Mouse (Mus musculus): ENCODE data around the gene Vmn2r25. TPM values are rescaled to one million over a fixed set of nuclear protein-coding genes. Genes with fewer than 3 reads are reported as not detected.
"Not testable (repeated sequence)": the region's sequence is repeated elsewhere in the genome, so short reads cannot be mapped to it uniquely, and the experiment has no call there.

Vmn2r25 gene
- polyA plus RNA-seq (2016; fragmentation: Nextera tagmentation; extraction: Ambion mirVana) = not detected in 2 replicates

- not testable (repeated sequence) for H3K36me3 ChIP-seq (replicated peaks); H3K4me2 ChIP-seq; H3K9ac ChIP-seq; H3K9me3 ChIP-seq; H3K27me3 ChIP-seq; H3K27ac ChIP-seq; H3K4me1 ChIP-seq; ATAC-seq (ENCODE audit: low FRiP score); H3K4me3 ChIP-seq (replicated peaks)
- WGBS = 67% methylated on average over 1 of the region's 2 CpGs
Observed at GRCm38 (mm10) chr6:123853363-123853762, at the start of gene Vmn2r25. TSS of gene Vmn2r25 (minus strand) at chr6:123853463.

- Histone ChIP-seq H3K27ac (no peak overlapping the region), H3K9me3 (peaks cover 6% of the 10 kb centered on the region), H3K4me2 (no peak overlapping the region), H3K4me3 (replicated peaks) (no peak overlapping the region), H3K36me3 (replicated peaks) (no peaks in the 10 kb centered on the region), H3K4me1 (no peaks in the 10 kb centered on the region), H3K9ac (no peak overlapping the region), H3K27me3 (no peaks in the 10 kb centered on the region)
- 85% methylated on average over 8 of the region's 8 CpGs for WGBS
- ATAC-seq (ENCODE audit: low FRiP score) = no peak
Observed at GRCm38 (mm10) chr6:123819951-123820350, 33.3 kb downstream of the Vmn2r25 start.

GRCm38 (mm10) chr6:123810291-123810690 lies 43.0 kb downstream of the Vmn2r25 start:
- not testable (repeated sequence) for H3K9me3 ChIP-seq; H3K4me3 ChIP-seq (replicated peaks); H3K36me3 ChIP-seq (replicated peaks); H3K27ac ChIP-seq; H3K9ac ChIP-seq; H3K4me1 ChIP-seq; ATAC-seq (ENCODE audit: low FRiP score); H3K27me3 ChIP-seq; H3K4me2 ChIP-seq

GRCm38 (mm10) chr6:123793746-123794145 lies 59.5 kb downstream of the Vmn2r25 start:
- WGBS = 30% methylated on average over 9 of the region's 9 CpGs
- Histone ChIP-seq H3K27ac (no peak overlapping the region), H3K9me3 (no peaks in the 10 kb centered on the region), H3K27me3 (no peaks in the 10 kb centered on the region), H3K4me3 (replicated peaks) (no peak overlapping the region), H3K4me2 (no peak overlapping the region), H3K4me1 (no peaks in the 10 kb centered on the region), H3K9ac (no peak overlapping the region), H3K36me3 (replicated peaks) (no peaks in the 10 kb centered on the region)
- no peak for ATAC-seq (ENCODE audit: low FRiP score)

GRCm38 (mm10) chr6:123784857-123785256 lies 68.4 kb downstream of the Vmn2r25 start:
- Histone ChIP-seq H3K4me3 (replicated peaks) (no peak overlapping the region), H3K27ac (no peak overlapping the region), H3K27me3 (no peaks in the 10 kb centered on the region), H3K4me2 (no peak overlapping the region), H3K36me3 (replicated peaks) (no peaks in the 10 kb centered on the region), H3K4me1 (no peaks in the 10 kb centered on the region), H3K9me3 (no peaks in the 10 kb centered on the region), H3K9ac (no peak overlapping the region)
- ATAC-seq (ENCODE audit: low FRiP score) = no peak
- 83% methylated on average over 2 of the region's 2 CpGs for WGBS

- H3K27me3 ChIP-seq = no peaks in the 10 kb centered on the region
- ATAC-seq (ENCODE audit: low FRiP score) = no peak
- WGBS = 85% methylated on average over 1 of the region's 1 CpGs
- H3K27ac ChIP-seq = no peak within 1 kb of the TSS
- no peak within 1 kb of the TSS for H3K4me3 ChIP-seq (replicated peaks)
- no peak within 1 kb of the TSS for H3K9ac ChIP-seq
- H3K36me3 ChIP-seq (replicated peaks) = no peaks in the 10 kb centered on the region
- no peaks in the 10 kb centered on the region for H3K9me3 ChIP-seq
- no peak within 1 kb of the TSS for H3K4me2 ChIP-seq
- no peaks in the 10 kb centered on the region for H3K4me1 ChIP-seq
Observed at GRCm38 (mm10) chr6:123778579-123778978, 74.7 kb downstream of the Vmn2r25 start, which contains the start of gene Vmn2r24. TSS of gene Vmn2r24 (plus strand) at chr6:123778879.

Other genes with a start within 250 kb of the Vmn2r25 start
- not detected in 2 replicates for gene Vmn2r22, start 202.7 kb downstream of the Vmn2r25 start, polyA plus RNA-seq (2016; fragmentation: Nextera tagmentation; extraction: Ambion mirVana)
- gene Vmn2r23, start 150.8 kb downstream of the Vmn2r25 start, polyA plus RNA-seq (2016; fragmentation: Nextera tagmentation; extraction: Ambion mirVana) = not detected in 2 replicates
- gene Vmn2r24, start 74.6 kb downstream of the Vmn2r25 start, polyA plus RNA-seq (2016; fragmentation: Nextera tagmentation; extraction: Ambion mirVana) = not detected in 2 replicates
- gene Vmn2r26, start 171.1 kb upstream of the Vmn2r25 start, polyA plus RNA-seq (2016; fragmentation: Nextera tagmentation; extraction: Ambion mirVana) = not detected in 2 replicates